In the genomic region with DNA sequence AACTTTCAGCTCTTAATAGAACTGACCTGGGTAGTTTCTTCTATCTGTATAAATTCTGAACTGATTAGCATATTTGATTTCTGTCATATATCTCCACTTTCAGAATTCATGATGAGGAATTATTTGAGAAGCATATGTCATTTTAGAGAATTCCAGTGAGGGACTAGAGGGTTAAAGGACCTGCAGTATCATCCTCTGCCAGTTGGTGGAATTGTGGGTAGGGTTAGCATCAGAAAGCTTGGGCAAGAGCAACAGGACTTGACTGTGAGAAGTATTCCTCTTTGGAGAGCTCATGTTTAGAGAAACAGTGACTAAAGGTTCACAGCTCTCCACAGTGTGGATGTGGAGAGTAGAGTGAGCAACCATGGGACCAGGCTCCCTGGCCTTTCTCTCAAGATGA, we compare ENCODE assay signal across 16 mouse cellular contexts.
DNase-seq lines count a peak whose midpoint lies in the region; ATAC-seq and TF ChIP-seq lines count a peak whose summit lies in the region.
"Had no signal": no experiment of that assay in that cellular context is flagged by ENCODE, and none has a peak within 500 bp of the region (broad histone marks: within the 10 kb centered on the region; RNA-seq: fewer than 3 reads in every experiment).

No protein-coding gene starts in this region.

- no peak for ATAC-seq in heart, postnatal 0 days (ENCODE audit: insufficient read depth, low read depth)
- no peak for ATAC-seq in heart, embryonic 11.5 days (replicated peaks; ENCODE audit: insufficient number of reproducible peaks, low FRiP score, low TSS enrichment)
- 0 out of 2 replicates have a peak, but pooled peaks have one; percentile 2 for ATAC-seq in midbrain, embryonic 13.5 days
- ATAC-seq in midbrain, embryonic 14.5 days (ENCODE audit: low FRiP score, low TSS enrichment), result no peak

- H3K36me3 ChIP-seq in heart, postnatal 0 days (replicated peaks; ENCODE audit: control insufficient read depth, insufficient read depth, low read length), result no peaks in the 10 kb centered on the region
- H3K36me3 ChIP-seq in heart, embryonic 11.5 days (ENCODE audit: control insufficient read depth, insufficient read depth, low read length), result no peaks in the 10 kb centered on the region
- no peaks in the 10 kb centered on the region for H3K36me3 ChIP-seq in midbrain, embryonic 13.5 days
- H3K36me3 ChIP-seq in midbrain, embryonic 14.5 days (ENCODE audit: control insufficient read depth, insufficient read depth, low read length), result no peaks in the 10 kb centered on the region
- H3K36me3 ChIP-seq: embryonic facial prominence, embryonic 15.5 days; limb, embryonic 15.5 days had no signal

- 0 out of 2 replicates have a peak, but pooled peaks cover under 1% of the 10 kb centered on the region for H3K4me1 ChIP-seq in heart, postnatal 0 days (ENCODE audit: control insufficient read depth, insufficient read depth)
- H3K4me1 ChIP-seq in heart, embryonic 11.5 days (ENCODE audit: control insufficient read depth, insufficient read depth, low read length), result no peaks in the 10 kb centered on the region
- peaks cover 33% of the 10 kb centered on the region for H3K4me1 ChIP-seq in midbrain, embryonic 13.5 days (replicated peaks)
- peaks cover 8% of the 10 kb centered on the region for H3K4me1 ChIP-seq in midbrain, embryonic 14.5 days (ENCODE audit: control insufficient read depth, insufficient read depth, low read length)

- no peak overlapping the region for H3K9ac ChIP-seq in heart, postnatal 0 days (replicated peaks; ENCODE audit: low read depth, low read length)
- no peak overlapping the region for H3K9ac ChIP-seq in heart, embryonic 11.5 days (ENCODE audit: low read depth, low read length)
- no peak overlapping the region for H3K9ac ChIP-seq in midbrain, embryonic 13.5 days (replicated peaks)
- H3K9ac ChIP-seq in midbrain, embryonic 14.5 days (replicated peaks; ENCODE audit: low read length), result no peak overlapping the region
- H3K9ac ChIP-seq: embryonic facial prominence, embryonic 15.5 days; limb, embryonic 15.5 days had no signal

- no peak overlapping the region for H3K27ac ChIP-seq in heart, postnatal 0 days (ENCODE audit: low read depth)
- H3K27ac ChIP-seq in heart, embryonic 11.5 days (ENCODE audit: low read depth, low read length), result no peak overlapping the region
- no peak overlapping the region for H3K27ac ChIP-seq in midbrain, embryonic 13.5 days
- no peak overlapping the region for H3K27ac ChIP-seq in midbrain, embryonic 14.5 days (replicated peaks; ENCODE audit: low read depth, low read length)
- H3K27ac ChIP-seq: embryonic facial prominence, embryonic 15.5 days; limb, embryonic 15.5 days had no signal

- no peak overlapping the region for H3K4me2 ChIP-seq in heart, postnatal 0 days (ENCODE audit: low read depth, low read length)
- no peak overlapping the region for H3K4me2 ChIP-seq in heart, embryonic 11.5 days
- no peak overlapping the region for H3K4me2 ChIP-seq in midbrain, embryonic 13.5 days (replicated peaks)
- H3K4me2 ChIP-seq in midbrain, embryonic 14.5 days (ENCODE audit: low read length), result no peak overlapping the region
- H3K4me2 ChIP-seq: embryonic facial prominence, embryonic 15.5 days; limb, embryonic 15.5 days had no signal

- H3K27me3 ChIP-seq in heart, postnatal 0 days (ENCODE audit: control insufficient read depth, insufficient read depth, low read length), result no peaks in the 10 kb centered on the region
- H3K27me3 ChIP-seq in heart, embryonic 11.5 days (ENCODE audit: control insufficient read depth, insufficient read depth, low read length), result no peaks in the 10 kb centered on the region
- no peaks in the 10 kb centered on the region for H3K27me3 ChIP-seq in midbrain, embryonic 13.5 days
- no peaks in the 10 kb centered on the region for H3K27me3 ChIP-seq in midbrain, embryonic 14.5 days (ENCODE audit: control insufficient read depth, insufficient read depth, low read length)
- H3K27me3 ChIP-seq: embryonic facial prominence, embryonic 15.5 days; limb, embryonic 15.5 days had no signal

- peak; percentile 39 for TF ChIP-seq CTCF in heart, postnatal 0 days (IDR thresholded peaks at IDR 0.05; ENCODE audit: low read depth)

- no peak overlapping the region for H3K4me3 ChIP-seq in heart, postnatal 0 days (ENCODE audit: low read depth, low read length)
- H3K4me3 ChIP-seq in heart, embryonic 11.5 days (ENCODE audit: low read depth, low read length), result no peak overlapping the region
- no peak overlapping the region for H3K4me3 ChIP-seq in midbrain, embryonic 13.5 days (replicated peaks)
- H3K4me3 ChIP-seq in midbrain, embryonic 14.5 days (replicated peaks; ENCODE audit: low read depth, low read length), result no peak overlapping the region
- H3K4me3 ChIP-seq: embryonic facial prominence, embryonic 15.5 days; limb, embryonic 15.5 days had no signal

- no peaks in the 10 kb centered on the region for H3K9me3 ChIP-seq in heart, postnatal 0 days (replicated peaks; ENCODE audit: control insufficient read depth, low read length)
- H3K9me3 ChIP-seq in heart, embryonic 11.5 days (replicated peaks; ENCODE audit: control insufficient read depth, low read length), result no peaks in the 10 kb centered on the region
- H3K9me3 ChIP-seq in midbrain, embryonic 13.5 days, result no peaks in the 10 kb centered on the region
- H3K9me3 ChIP-seq in midbrain, embryonic 14.5 days (ENCODE audit: control insufficient read depth, low read length), result no peaks in the 10 kb centered on the region
- H3K9me3 ChIP-seq: embryonic facial prominence, embryonic 15.5 days; G1E; limb, embryonic 15.5 days had no signal

- TF ChIP-seq EP300 in heart, postnatal 0 days (IDR thresholded peaks at IDR 0.05; ENCODE audit: low read depth), result no peak

- no peak for DNase-seq in heart, postnatal 0 days (ENCODE audit: low spot score)
- DNase-seq in midbrain, embryonic 14.5 days, result no peak
- DNase-seq in NIH3T3 (ENCODE audit: low read depth), result peak; percentile 53
- peak; percentile 39 for DNase-seq in naive thymus-derived CD4-positive, alpha-beta T cell, adult 2 months (ENCODE audit: low read depth)
- DNase-seq in natural killer cell, adult 2 months (ENCODE audit: low spot score in 2 of 2), result no peak
- no peak for DNase-seq in kidney, adult 8-10 months
- DNase-seq: adrenal gland, postnatal 10 days; cerebellum, adult 8-10 months; gastrocnemius, postnatal 14 days; heart, postnatal 10 days; kidney, adult 2 months had no signal

Comparison
In these comparisons a context has a peak if more than half of its experiments do, and no peak if none do; other contexts are left out.
1. DNase-seq: peak in NIH3T3 (single experiment) and naive thymus-derived CD4-positive, alpha-beta T cell, adult 2 months (single experiment); none in heart, postnatal 0 days (single experiment), midbrain, embryonic 14.5 days (single experiment), natural killer cell, adult 2 months (0 of 2) and kidney, adult 8-10 months (0 of 2).